Mouse (Mus musculus) forebrain, embryonic 12.5 days (tissue): Measurements from ENCODE around the gene Celsr2. TPM values are rescaled to one million over a fixed set of nuclear protein-coding genes. Genes with fewer than 3 reads are reported as not detected.

Experiments
- ATAC-seq: fragments of 200-750 bp; cut with Nextera tagmentation; 2 replicates; pipeline ENCODE4 v1.8.0; 2017; ENCODE audit warnings: moderate TSS enrichment; ENCODE audit not compliant: low FRiP score
- H3K27ac ChIP-seq: fragments of 300-500 bp; sonication (generic); 2 replicates; pipeline ENCODE4 v1.5.1; 2016; ENCODE audit warnings: mild to moderate bottlenecking
- H3K27me3 ChIP-seq: fragments of 300-500 bp; sonication (generic); 2 replicates; pipeline ENCODE4 v1.6.1; 2016; ENCODE audit warnings: mild to moderate bottlenecking
- H3K36me3 ChIP-seq: fragments of 300-500 bp; sonication (generic); replicated peaks from 2 replicates; pipeline ENCODE4 v1.6.1; 2016; ENCODE audit warnings: mild to moderate bottlenecking
- H3K4me1 ChIP-seq: fragments of 300-500 bp; sonication (generic); 2 replicates; pipeline ENCODE4 v1.6.1; 2016
- H3K4me2 ChIP-seq: fragments of 300-500 bp; sonication (generic); 2 replicates; pipeline ENCODE4 v1.6.1; 2016; ENCODE audit warnings: mild to moderate bottlenecking, moderate library complexity
- H3K4me3 ChIP-seq: fragments of 300-500 bp; sonication (generic); replicated peaks from 2 replicates; pipeline ENCODE4 v1.5.1; 2016; ENCODE audit warnings: mild to moderate bottlenecking
- H3K9ac ChIP-seq: fragments of 300-500 bp; sonication (generic); 2 replicates; pipeline ENCODE4 v1.6.1; 2016; ENCODE audit warnings: mild to moderate bottlenecking
- H3K9me3 ChIP-seq: fragments of 300-500 bp; sonication (generic); 2 replicates; pipeline ENCODE4 v1.6.1; 2016
- WGBS: fragments of 180-500 bp; shearing (Covaris S2); methylation state at CpG from one replicate; pipeline ENCODE4 v1.1.7; 2016; 5-methylcytosine and 5-hydroxymethylcytosine counted together
- polyA plus RNA-seq: library from polyadenylated mRNA; unstranded; fragments of >200 nt; fragmentation: Nextera tagmentation; extraction: Ambion mirVana; gene quantifications from 2 replicates; pipeline ENCODE4 v1.2.1, GENCODE M21; 2016

Celsr2 gene
- polyA plus RNA-seq, 1 experiment from 2014 or later, result 60.4 TPM

- 53% methylated on average over 9 of the region's 9 CpGs for WGBS
- no peaks in the 10 kb centered on the region for H3K36me3 ChIP-seq
- no peaks in the 10 kb centered on the region for H3K9me3 ChIP-seq
- H3K27ac ChIP-seq, result no peak overlapping the region
- H3K27me3 ChIP-seq, result no peaks in the 10 kb centered on the region
- H3K9ac ChIP-seq, result no peak overlapping the region
- no peak overlapping the region for H3K4me3 ChIP-seq
- peak; percentile 28; the same call in 1 of the 2 replicates for ATAC-seq
- H3K4me2 ChIP-seq, result peak overlapping the region; percentile 30; the same call in 1 of the 2 replicates
- peaks cover 10% of the 10 kb centered on the region for H3K4me1 ChIP-seq
Observed at GRCm38 (mm10) chr3:108367173-108367572, 48.2 kb downstream of the Celsr2 start.

- Histone ChIP-seq H3K27ac (peak within 1 kb of the TSS; percentile 9; the same call in 1 of the 2 replicates), H3K4me1 (peaks cover 27% of the 10 kb centered on the region), H3K4me2 (no peak within 1 kb of the TSS), H3K4me3 (no peak within 1 kb of the TSS), H3K9me3 (no peaks in the 10 kb centered on the region), H3K36me3 (0 out of 2 replicates have a peak, but pooled peaks cover 4% of the 10 kb centered on the region), H3K27me3 (no peaks in the 10 kb centered on the region), H3K9ac (no peak within 1 kb of the TSS)
- ATAC-seq, result no peak
- WGBS, result 80% methylated on average over 9 of the region's 9 CpGs
Observed at GRCm38 (mm10) chr3:108364270-108364995, 50.9 kb downstream of the Celsr2 start, which contains the start of gene Mybphl. TSS of gene Mybphl (plus strand) at chr3:108364911.

- no peak overlapping the region for H3K27ac ChIP-seq
- no peaks in the 10 kb centered on the region for H3K9me3 ChIP-seq
- no peak overlapping the region for H3K4me2 ChIP-seq
- ATAC-seq, result no peak
- no peaks in the 10 kb centered on the region for H3K27me3 ChIP-seq
- 68% methylated on average over 3 of the region's 3 CpGs for WGBS
- peaks cover 27% of the 10 kb centered on the region for H3K4me1 ChIP-seq
- 0 out of 2 replicates have a peak, but pooled peaks cover 6% of the 10 kb centered on the region for H3K36me3 ChIP-seq
- no peak overlapping the region for H3K4me3 ChIP-seq
- H3K9ac ChIP-seq, result no peak overlapping the region
Observed at GRCm38 (mm10) chr3:108363626-108364025, 51.7 kb downstream of the Celsr2 start.

- Histone ChIP-seq H3K4me1 (peaks cover 27% of the 10 kb centered on the region), H3K4me2 (no peak overlapping the region), H3K27me3 (no peaks in the 10 kb centered on the region), H3K9ac (peak overlapping the region; percentile 29; the same call in 1 of the 2 replicates), H3K4me3 (no peak overlapping the region), H3K9me3 (no peaks in the 10 kb centered on the region), H3K36me3 (peaks cover 28% of the 10 kb centered on the region), H3K27ac (peak overlapping the region; percentile 62; the same call in 1 of the 2 replicates)
- peak; percentile 67 for ATAC-seq
- WGBS, result 10% methylated on average over 7 of the region's 7 CpGs
Observed at GRCm38 (mm10) chr3:108360894-108361293, 54.5 kb downstream of the Celsr2 start.

- Histone ChIP-seq H3K27me3 (no peaks in the 10 kb centered on the region), H3K27ac (no peak overlapping the region), H3K9me3 (no peaks in the 10 kb centered on the region), H3K36me3 (peaks cover 52% of the 10 kb centered on the region), H3K4me1 (peaks cover 17% of the 10 kb centered on the region), H3K4me3 (no peak overlapping the region), H3K4me2 (no peak overlapping the region), H3K9ac (no peak overlapping the region)
- ATAC-seq, result no peak
- 86% methylated on average over 6 of the region's 6 CpGs for WGBS
Observed at GRCm38 (mm10) chr3:108358445-108358844, 56.9 kb downstream of the Celsr2 start.

- Histone ChIP-seq H3K9me3 (no peaks in the 10 kb centered on the region), H3K9ac (no peak overlapping the region), H3K27me3 (no peaks in the 10 kb centered on the region), H3K36me3 (peaks cover 62% of the 10 kb centered on the region), H3K4me2 (no peak overlapping the region), H3K4me3 (no peak overlapping the region), H3K27ac (no peak overlapping the region), H3K4me1 (peaks cover 17% of the 10 kb centered on the region)
- ATAC-seq, result no peak
- 92% methylated on average over 10 of the region's 10 CpGs for WGBS
Observed at GRCm38 (mm10) chr3:108357051-108357450, 58.3 kb downstream of the Celsr2 start.

- no peaks in the 10 kb centered on the region for H3K27me3 ChIP-seq
- H3K9me3 ChIP-seq, result no peaks in the 10 kb centered on the region
- H3K4me1 ChIP-seq, result peaks cover under 1% of the 10 kb centered on the region; the same call in 1 of the 2 replicates
- H3K4me2 ChIP-seq, result no peak overlapping the region
- no peak overlapping the region for H3K9ac ChIP-seq
- peaks cover 80% of the 10 kb centered on the region for H3K36me3 ChIP-seq
- no peak overlapping the region for H3K27ac ChIP-seq
- ATAC-seq, result no peak
- no peak overlapping the region for H3K4me3 ChIP-seq
- WGBS, result 90% methylated on average over 3 of the region's 3 CpGs
Observed at GRCm38 (mm10) chr3:108355245-108355644, 60.1 kb downstream of the Celsr2 start.

GRCm38 (mm10) chr3:108348376-108348775 is 67.0 kb downstream of the Celsr2 start:
- no peak for ATAC-seq
- H3K4me3 ChIP-seq, result no peak overlapping the region
- no peaks in the 10 kb centered on the region for H3K9me3 ChIP-seq
- no peak overlapping the region for H3K27ac ChIP-seq
- no peak overlapping the region for H3K9ac ChIP-seq
- peaks cover 93% of the 10 kb centered on the region for H3K36me3 ChIP-seq
- no peaks in the 10 kb centered on the region for H3K4me1 ChIP-seq
- WGBS, result 91% methylated on average over 9 of the region's 9 CpGs
- H3K4me2 ChIP-seq, result no peak overlapping the region
- H3K27me3 ChIP-seq, result no peaks in the 10 kb centered on the region

- Histone ChIP-seq H3K27ac (no peak overlapping the region), H3K36me3 (peaks cover 97% of the 10 kb centered on the region), H3K27me3 (no peaks in the 10 kb centered on the region), H3K4me1 (no peaks in the 10 kb centered on the region), H3K4me3 (no peak overlapping the region), H3K9me3 (no peaks in the 10 kb centered on the region), H3K4me2 (no peak overlapping the region), H3K9ac (no peak overlapping the region)
- WGBS, result 90% methylated on average over 7 of the region's 7 CpGs
- ATAC-seq, result no peak
Observed at GRCm38 (mm10) chr3:108345855-108346254, 69.5 kb downstream of the Celsr2 start.

- H3K4me2 ChIP-seq, result no peak overlapping the region
- no peak overlapping the region for H3K4me3 ChIP-seq
- H3K27me3 ChIP-seq, result no peaks in the 10 kb centered on the region
- no peak overlapping the region for H3K9ac ChIP-seq
- ATAC-seq, result no peak
- H3K27ac ChIP-seq, result no peak overlapping the region
- 84% methylated on average over 7 of the region's 7 CpGs for WGBS
- H3K9me3 ChIP-seq, result no peaks in the 10 kb centered on the region
- no peaks in the 10 kb centered on the region for H3K4me1 ChIP-seq
- peaks cover 93% of the 10 kb centered on the region for H3K36me3 ChIP-seq
Observed at GRCm38 (mm10) chr3:108342185-108342584, 73.2 kb downstream of the Celsr2 start.

GRCm38 (mm10) chr3:108341040-108341439 is 74.3 kb downstream of the Celsr2 start:
- Histone ChIP-seq H3K4me1 (no peaks in the 10 kb centered on the region), H3K36me3 (peaks cover 85% of the 10 kb centered on the region), H3K4me2 (no peak overlapping the region), H3K9me3 (no peaks in the 10 kb centered on the region), H3K27me3 (no peaks in the 10 kb centered on the region), H3K9ac (no peak overlapping the region), H3K27ac (no peak overlapping the region), H3K4me3 (no peak overlapping the region)
- WGBS, result 93% methylated on average over 2 of the region's 2 CpGs
- no peak for ATAC-seq
